Mouse (Mus musculus) ES-Bruce4 (cell line): Measurements from ENCODE around the gene Thra.

Experiments
- EP300 ChIP-seq: IDR thresholded peaks from 2 replicates; pipeline ENCODE4 v1.6.1; 2011; ENCODE audit warnings: low read depth, low read length; ENCODE audit not compliant: insufficient read depth
- POLR2A ChIP-seq: IDR thresholded peaks from one replicate; pipeline ENCODE4 v1.8.1; 2011; ENCODE audit warnings: low read length; ENCODE audit not compliant: insufficient read depth

GRCm38 (mm10) chr11:98792081-98792480 is 51.6 kb downstream of the Thra start:
- TF ChIP-seq POLR2A (no peak), EP300 (no peak)
